Mouse (Mus musculus) ES-Bruce4 (cell line): ENCODE measurements around the gene Slit1. TPM values are rescaled to one million over a fixed set of nuclear protein-coding genes. Genes with fewer than 3 reads are reported as not detected.

Experiments used
- H3K27ac ChIP-seq: 2 replicates; pipeline ENCODE4 v1.5.1; 2012; ENCODE audit warnings: low read length, inconsistent platforms; ENCODE audit not compliant: insufficient read depth
- H3K27me3 ChIP-seq: 2 replicates; pipeline ENCODE4 v1.6.1; 2012; ENCODE audit warnings: mild to moderate bottlenecking, low read length, inconsistent platforms; ENCODE audit not compliant: control insufficient read depth, poor library complexity, insufficient read depth, severe bottlenecking
- H3K36me3 ChIP-seq: 2 replicates; pipeline ENCODE4 v1.6.1; 2012; ENCODE audit warnings: inconsistent platforms, mild to moderate bottlenecking, low read length, moderate library complexity; ENCODE audit not compliant: control insufficient read depth, poor library complexity, insufficient read depth, severe bottlenecking
- H3K4me1 ChIP-seq: one replicate; pipeline ENCODE4 v1.8.1; 2011; ENCODE audit warnings: low read length; ENCODE audit not compliant: control insufficient read depth, insufficient read depth
- H3K4me3 ChIP-seq: 2 replicates; pipeline ENCODE4 v1.5.1; 2011; ENCODE audit warnings: low read depth, mild to moderate bottlenecking, low read length
- H3K9ac ChIP-seq: 2 replicates; pipeline ENCODE4 v1.6.1; 2012; ENCODE audit warnings: low read depth, mild to moderate bottlenecking, inconsistent platforms; ENCODE audit not compliant: poor library complexity, severe bottlenecking
- H3K9me3 ChIP-seq: replicated peaks from 2 replicates; pipeline ENCODE4 v1.6.1; 2012; ENCODE audit warnings: mild to moderate bottlenecking, low read length, inconsistent platforms; ENCODE audit not compliant: control insufficient read depth, poor library complexity, insufficient read depth, severe bottlenecking
- CTCF ChIP-seq: IDR thresholded peaks from one replicate; pipeline ENCODE4 v1.8.1; 2011; ENCODE audit warnings: low read depth, low read length
- EP300 ChIP-seq: IDR thresholded peaks from 2 replicates; pipeline ENCODE4 v1.6.1; 2011; ENCODE audit warnings: low read depth, low read length; ENCODE audit not compliant: insufficient read depth
- POLR2A ChIP-seq: IDR thresholded peaks from one replicate; pipeline ENCODE4 v1.8.1; 2011; ENCODE audit warnings: low read length; ENCODE audit not compliant: insufficient read depth
- polyA plus RNA-seq: library from polyadenylated mRNA; stranded (reverse); fragments of >200 nt; gene quantifications from 2 replicates; pipeline ENCODE4 v1.2.4, GENCODE M21; 2011; ENCODE audit warnings: low read depth; ENCODE audit not compliant: missing spikeins, insufficient read depth, insufficient read length

Gene Slit1
- polyA plus RNA-seq, 1 experiment, result 1.2 TPM

DNA sequence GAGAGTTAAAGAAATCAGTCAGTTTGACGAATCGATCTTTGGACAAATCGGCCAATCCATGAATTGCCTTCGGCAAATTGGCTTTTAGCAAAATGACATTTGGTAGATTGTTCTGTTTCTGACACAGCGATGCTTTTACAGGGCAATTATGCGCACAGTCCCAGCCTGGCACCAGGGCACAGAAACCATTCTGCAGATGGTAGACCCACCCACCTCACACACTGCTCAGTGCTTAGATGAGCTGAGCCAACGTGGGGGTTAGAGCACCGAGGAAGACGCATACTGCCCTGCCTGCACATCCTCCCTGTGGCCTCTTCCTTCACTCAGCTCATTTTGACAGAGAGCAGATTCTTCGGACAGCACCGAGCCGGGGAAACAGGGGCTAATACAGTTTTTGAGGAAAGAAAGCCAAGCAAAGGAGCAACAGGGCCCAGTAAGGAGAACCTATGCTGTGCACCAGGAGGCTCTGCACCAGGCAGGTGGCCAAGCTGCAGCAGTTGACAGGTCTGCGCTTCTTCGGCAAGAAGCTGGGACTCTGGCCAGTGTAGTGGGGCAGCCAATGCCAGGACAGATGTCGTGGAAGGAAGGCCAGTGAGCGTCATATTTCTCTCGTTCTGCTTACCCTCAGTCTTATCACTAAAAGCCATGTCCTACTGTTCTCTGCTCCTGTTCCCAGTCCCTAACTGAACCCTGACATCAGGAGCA, 83.0 kb downstream of the Slit1 start:
- H3K4me3 ChIP-seq, result no peak overlapping the region
- H3K9me3 ChIP-seq, result no peaks in the 10 kb centered on the region
- H3K4me1 ChIP-seq, result peaks cover 10% of the 10 kb centered on the region
- no peaks in the 10 kb centered on the region for H3K27me3 ChIP-seq
- H3K36me3 ChIP-seq, result no peaks in the 10 kb centered on the region
- no peak overlapping the region for H3K9ac ChIP-seq
- no peak overlapping the region for H3K27ac ChIP-seq
- no peak for TF ChIP-seq CTCF
- TF ChIP-seq POLR2A, result no peak
- no peak for TF ChIP-seq EP300

DNA sequence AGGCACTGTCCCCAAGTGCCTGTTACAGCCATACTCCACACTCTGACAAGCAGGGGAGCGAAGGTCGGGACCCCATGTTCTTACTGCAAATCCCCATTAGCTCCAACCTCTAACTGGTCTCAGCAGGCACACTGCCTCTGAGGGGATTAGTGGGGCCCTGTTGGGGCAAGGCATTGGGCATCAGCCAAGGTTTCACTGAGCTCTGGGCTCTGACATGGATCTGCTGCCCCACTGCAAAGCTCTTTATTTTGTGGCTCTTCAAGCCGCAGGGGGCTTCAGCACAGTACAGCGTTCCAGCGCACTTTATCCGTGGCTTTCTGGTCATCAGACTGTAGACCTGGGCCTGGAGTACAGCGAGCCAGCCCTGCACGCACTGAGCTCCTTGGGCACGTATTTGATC, 86.0 kb downstream of the Slit1 start:
- TF ChIP-seq POLR2A (no peak), CTCF (no peak), EP300 (no peak)
- Histone ChIP-seq H3K9ac (no peak overlapping the region), H3K4me3 (no peak overlapping the region), H3K27me3 (no peaks in the 10 kb centered on the region), H3K27ac (no peak overlapping the region), H3K9me3 (no peaks in the 10 kb centered on the region), H3K4me1 (no peaks in the 10 kb centered on the region), H3K36me3 (no peaks in the 10 kb centered on the region)

DNA sequence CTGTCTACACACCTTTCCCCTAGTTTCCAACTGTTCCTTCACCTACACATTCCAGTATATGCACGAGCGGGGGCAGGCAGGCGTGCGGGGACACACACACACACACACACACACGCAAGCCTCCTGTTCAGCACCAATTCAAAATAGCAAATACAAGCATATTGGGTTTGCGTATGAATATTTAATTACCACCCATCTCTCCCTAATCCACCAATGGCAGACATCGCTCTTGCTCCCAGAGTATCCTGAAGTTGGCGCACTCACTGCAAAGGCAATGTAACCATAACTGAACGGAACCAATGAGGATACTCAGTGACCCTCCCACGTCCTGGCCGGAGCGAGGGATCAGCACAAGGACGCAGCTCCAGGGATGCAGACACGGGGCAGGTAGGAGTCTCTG, 86.8 kb downstream of the Slit1 start:
- no peaks in the 10 kb centered on the region for H3K36me3 ChIP-seq
- H3K9me3 ChIP-seq, result no peaks in the 10 kb centered on the region
- no peak overlapping the region for H3K4me3 ChIP-seq
- H3K4me1 ChIP-seq, result no peaks in the 10 kb centered on the region
- TF ChIP-seq POLR2A (no peak), EP300 (no peak), CTCF (no peak)
- no peak overlapping the region for H3K9ac ChIP-seq
- H3K27me3 ChIP-seq, result no peaks in the 10 kb centered on the region
- no peak overlapping the region for H3K27ac ChIP-seq

DNA sequence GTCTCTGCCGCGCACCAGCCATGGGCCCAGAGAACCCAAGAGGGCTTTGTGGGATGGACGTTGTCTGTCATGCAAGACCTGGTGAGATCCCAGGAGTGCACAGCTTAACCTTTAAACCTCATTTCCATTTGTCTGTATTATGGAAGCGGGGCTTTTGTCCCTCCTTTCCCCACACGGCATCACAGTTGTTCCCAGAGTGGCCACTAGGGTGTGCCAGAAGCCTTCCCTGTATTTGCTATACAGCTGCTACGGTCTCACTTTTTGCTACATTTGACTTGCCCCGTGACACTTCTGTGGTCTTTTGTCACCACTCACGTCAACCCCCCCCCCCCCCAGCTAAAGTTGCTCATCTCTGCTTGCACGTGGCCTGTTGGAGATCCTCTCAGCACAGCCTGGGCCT, 87.5 kb downstream of the Slit1 start:
- TF ChIP-seq CTCF, result peak; percentile 78
- TF ChIP-seq POLR2A, result no peak
- no peak for TF ChIP-seq EP300
- Histone ChIP-seq H3K27me3 (no peaks in the 10 kb centered on the region), H3K4me3 (no peak overlapping the region), H3K9me3 (no peaks in the 10 kb centered on the region), H3K27ac (no peak overlapping the region), H3K4me1 (peaks cover 2% of the 10 kb centered on the region), H3K9ac (no peak overlapping the region), H3K36me3 (no peaks in the 10 kb centered on the region)

DNA sequence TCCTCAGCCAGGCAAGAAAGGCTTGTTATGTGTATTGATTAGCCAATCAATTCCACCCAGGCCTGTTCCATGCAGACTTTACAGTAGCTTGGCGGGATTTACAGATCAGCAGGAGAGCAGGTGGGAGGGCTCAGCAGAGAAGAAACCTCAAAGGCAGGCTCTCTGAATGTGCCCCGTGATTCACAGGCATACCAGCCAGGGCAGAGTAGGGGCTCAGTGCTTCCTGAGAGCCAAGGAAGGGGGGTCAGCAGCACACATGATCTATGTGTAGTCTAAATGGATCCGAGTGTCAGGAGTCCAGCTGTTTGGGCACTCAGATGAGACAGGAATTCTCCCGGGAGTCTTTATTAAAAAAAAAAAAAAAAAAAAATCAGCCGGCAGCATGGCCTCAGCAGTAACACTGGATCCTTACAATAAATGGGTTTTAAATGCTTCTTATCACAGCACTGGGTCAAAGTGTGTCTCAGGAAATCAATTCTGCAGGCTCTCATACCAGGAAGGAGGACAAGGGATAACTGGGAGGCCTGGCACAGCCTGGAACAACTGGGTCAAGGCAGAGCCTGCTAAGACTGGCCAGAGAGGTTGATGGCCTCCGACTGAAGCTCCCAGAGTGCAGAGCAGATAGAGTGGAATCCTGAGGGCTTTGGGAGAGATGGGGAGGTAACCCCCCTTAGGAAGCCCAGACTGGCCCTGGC, 88.2 kb downstream of the Slit1 start:
- H3K27ac ChIP-seq, result no peak overlapping the region
- H3K4me1 ChIP-seq, result peaks cover 2% of the 10 kb centered on the region
- no peaks in the 10 kb centered on the region for H3K27me3 ChIP-seq

DNA sequence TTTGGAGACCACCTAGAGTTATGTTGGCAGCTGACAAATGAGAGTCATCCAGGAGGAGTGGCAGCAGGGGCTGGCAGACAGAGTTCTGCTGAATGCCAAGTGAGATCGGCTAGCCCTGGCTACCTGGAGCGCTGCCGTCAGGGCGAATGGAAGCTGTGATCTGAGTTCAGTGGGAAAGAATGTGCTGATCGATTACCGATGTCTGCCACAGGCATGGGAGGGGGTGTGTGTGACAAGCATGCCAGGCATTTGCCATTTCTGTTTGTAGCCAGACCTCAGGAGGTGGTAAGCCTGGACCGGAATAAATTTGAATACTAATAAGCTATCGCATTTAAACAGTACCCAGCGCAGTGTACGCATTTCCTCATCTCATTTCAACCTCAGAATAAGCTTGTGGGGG, 91.5 kb downstream of the Slit1 start:
- Histone ChIP-seq H3K36me3 (no peaks in the 10 kb centered on the region), H3K9ac (no peak overlapping the region), H3K27ac (no peak overlapping the region), H3K4me1 (peaks cover 2% of the 10 kb centered on the region), H3K4me3 (no peak overlapping the region), H3K27me3 (no peaks in the 10 kb centered on the region), H3K9me3 (no peaks in the 10 kb centered on the region)
- TF ChIP-seq POLR2A (no peak), EP300 (no peak)

More for the DNA sequence above, 88.2 kb downstream of the Slit1 start:
- no peak overlapping the region for H3K4me3 ChIP-seq
- TF ChIP-seq EP300 (no peak), CTCF (no peak), POLR2A (no peak)
- H3K9me3 ChIP-seq, result no peaks in the 10 kb centered on the region
- H3K9ac ChIP-seq, result no peak overlapping the region
- H3K36me3 ChIP-seq, result no peaks in the 10 kb centered on the region
